Mouse (Mus musculus) lung, adult 2 months (tissue): Measurements from ENCODE around the gene Spag9.

ENCODE experiments used
- CTCF ChIP-seq: fragments of 200-500 bp; IDR thresholded peaks from 2 replicates; pipeline ENCODE4 v1.5.1; 2011; ENCODE audit warnings: mild to moderate bottlenecking, low read length, control low read depth; ENCODE audit not compliant: insufficient read depth
- POLR2A ChIP-seq: fragments of 200-500 bp; IDR thresholded peaks from 2 replicates; pipeline ENCODE4 v1.6.1; 2011; ENCODE audit warnings: low read depth, mild to moderate bottlenecking, control low read depth, low read length, borderline replicate concordance; ENCODE audit errors: extremely low read depth

GRCm38 (mm10) chr11:94116655-94117054 lies 120.8 kb downstream of the Spag9 start:
- TF ChIP-seq CTCF = no peak
- TF ChIP-seq POLR2A = no peak
